In genomic region chr3:136670360-136671131, GRCm38 (mm10) we compare ENCODE assay signal across 8 mouse cellular contexts. TPM values are rescaled to one million over a fixed set of nuclear protein-coding genes. Genes with fewer than 3 reads are reported as not detected.
DNase-seq lines count a peak whose midpoint lies in the region; ATAC-seq lines count a peak whose summit lies in the region.

No protein-coding gene starts in this region.

- H3K27me3 ChIP-seq in forebrain, embryonic 16.5 days (replicated peaks; ENCODE audit: control insufficient read depth, insufficient read depth, low read length) = no peaks in the 10 kb centered on the region
- no peaks in the 10 kb centered on the region for H3K27me3 ChIP-seq in lung, embryonic 16.5 days (ENCODE audit: control insufficient read depth, insufficient read depth, low read depth, low read length)

- no peaks in the 10 kb centered on the region for H3K36me3 ChIP-seq in forebrain, embryonic 16.5 days (ENCODE audit: control insufficient read depth, insufficient read depth)
- no peaks in the 10 kb centered on the region for H3K36me3 ChIP-seq in lung, embryonic 16.5 days (ENCODE audit: control insufficient read depth, insufficient read depth, low read length)

- H3K9me3 ChIP-seq in forebrain, embryonic 16.5 days (ENCODE audit: control insufficient read depth, low read length) = no peaks in the 10 kb centered on the region
- no peaks in the 10 kb centered on the region for H3K9me3 ChIP-seq in lung, embryonic 16.5 days (ENCODE audit: control insufficient read depth, low read length)

- ATAC-seq in cerebellum, adult (ENCODE audit: insufficient number of reproducible peaks, low FRiP score, low TSS enrichment) = peak; percentile 7
- peak; percentile 64 for ATAC-seq in forebrain, embryonic 16.5 days
- peak; percentile 49 for ATAC-seq in lung, embryonic 16.5 days (ENCODE audit: low read depth)

- intact Hi-C loops in heart, postnatal 36 days (cut with DNase I) = loop anchor here (2.0 to 10.0 kb wide), 4 partner anchors 34 to 786 kb away; no protein-coding TSS in a partner anchor

- H3K9ac ChIP-seq in forebrain, embryonic 16.5 days (replicated peaks; ENCODE audit: low read depth, low read length) = peak overlapping the region; percentile 88
- peak overlapping the region; percentile 88 for H3K9ac ChIP-seq in lung, embryonic 16.5 days (ENCODE audit: low read length)

- DNase-seq in ES-CJ7 (ENCODE audit: low read depth, low spot score) = peak; percentile 22
- DNase-seq in heart, postnatal 36 days = peak; percentile 62 to 78
- peak; percentile 53 to 63 for DNase-seq in layer of hippocampus, adult 8-10 months (ENCODE audit: low spot score in 2 of 2)
- DNase-seq in ovary, postnatal 10 days (ENCODE audit: low spot score) = peak; percentile 42
- peak; percentile 49 for DNase-seq in thymus, postnatal 0 days (ENCODE audit: low spot score)

- peaks cover 21% of the 10 kb centered on the region for H3K4me1 ChIP-seq in forebrain, embryonic 16.5 days (replicated peaks; ENCODE audit: control insufficient read depth, insufficient read depth, low read length)
- H3K4me1 ChIP-seq in lung, embryonic 16.5 days (replicated peaks; ENCODE audit: control insufficient read depth, insufficient read depth, low read length) = peaks cover 19% of the 10 kb centered on the region

- peak overlapping the region; percentile 95 for H3K27ac ChIP-seq in forebrain, embryonic 16.5 days (ENCODE audit: low read length)
- peak overlapping the region; percentile 94 for H3K27ac ChIP-seq in lung, embryonic 16.5 days (ENCODE audit: low read length)

- WGBS in forebrain, embryonic 16.5 days = under 1% methylated on average over 79 of the region's 92 CpGs
- WGBS in lung, embryonic 16.5 days = under 1% methylated on average over 79 of the region's 92 CpGs

- H3K4me3 ChIP-seq in forebrain, embryonic 16.5 days (replicated peaks; ENCODE audit: low read length) = peak overlapping the region; percentile 96
- H3K4me3 ChIP-seq in lung, embryonic 16.5 days (ENCODE audit: low read length) = peak overlapping the region; percentile 67

- peak overlapping the region; percentile 74 for H3K4me2 ChIP-seq in forebrain, embryonic 16.5 days (ENCODE audit: low read length)
- H3K4me2 ChIP-seq in lung, embryonic 16.5 days (ENCODE audit: low read depth, low read length) = peak overlapping the region; percentile 58

RNA-seq across cellular contexts. Expression of gene Ppp3ca, which starts 0.6 kb away (rescaled TPM):
- 144 and 148 TPM in 2 replicates for polyA plus RNA-seq in forebrain, embryonic 16.5 days (2015; fragmentation: Nextera tagmentation; extraction: Ambion mirVana)
- total RNA-seq in heart, postnatal 36 days (2021) = 10 to 100 TPM; 47.8 to 48.3 TPM
- 1,000 to 10,000 TPM; 1,034 to 1,177 (median 1,140) TPM for total RNA-seq in layer of hippocampus, adult 8-10 months (2022)
- 61.4 and 66.1 TPM in 2 replicates for polyA plus RNA-seq in lung, embryonic 16.5 days (2015; fragmentation: Nextera tagmentation; extraction: Ambion mirVana)
- polyA plus RNA-seq in thymus, postnatal 0 days (2015; fragmentation: Nextera tagmentation; extraction: Ambion mirVana) = 20.9 and 25.4 TPM in 2 replicates

Comparison
In these comparisons a context has a peak if more than half of its experiments do, and no peak if none do; other contexts are left out.
1. Peak in every context shown above with its lines: DNase-seq, ATAC-seq, H3K4me3 ChIP-seq and H3K27ac ChIP-seq.
2. ATAC-seq: peak in every context shown above with its lines; median percentile 64 in forebrain, embryonic 16.5 days; 49 in lung, embryonic 16.5 days; 7 in cerebellum, adult.